Mouse (Mus musculus): ENCODE data around the gene Efcab11. TPM values are rescaled to one million over a fixed set of nuclear protein-coding genes. Genes with fewer than 3 reads are reported as not detected.

Gene Efcab11
- total RNA-seq (2012; rRNA removed) (6.6 and 7.9 TPM in 2 replicates), total RNA-seq (2014; rRNA removed) (11.1 and 12.2 TPM in 2 replicates), polyA plus RNA-seq (2012; ENCODE audit: insufficient read length, low read depth) (6.6 and 8.0 TPM in 2 replicates)

DNA sequence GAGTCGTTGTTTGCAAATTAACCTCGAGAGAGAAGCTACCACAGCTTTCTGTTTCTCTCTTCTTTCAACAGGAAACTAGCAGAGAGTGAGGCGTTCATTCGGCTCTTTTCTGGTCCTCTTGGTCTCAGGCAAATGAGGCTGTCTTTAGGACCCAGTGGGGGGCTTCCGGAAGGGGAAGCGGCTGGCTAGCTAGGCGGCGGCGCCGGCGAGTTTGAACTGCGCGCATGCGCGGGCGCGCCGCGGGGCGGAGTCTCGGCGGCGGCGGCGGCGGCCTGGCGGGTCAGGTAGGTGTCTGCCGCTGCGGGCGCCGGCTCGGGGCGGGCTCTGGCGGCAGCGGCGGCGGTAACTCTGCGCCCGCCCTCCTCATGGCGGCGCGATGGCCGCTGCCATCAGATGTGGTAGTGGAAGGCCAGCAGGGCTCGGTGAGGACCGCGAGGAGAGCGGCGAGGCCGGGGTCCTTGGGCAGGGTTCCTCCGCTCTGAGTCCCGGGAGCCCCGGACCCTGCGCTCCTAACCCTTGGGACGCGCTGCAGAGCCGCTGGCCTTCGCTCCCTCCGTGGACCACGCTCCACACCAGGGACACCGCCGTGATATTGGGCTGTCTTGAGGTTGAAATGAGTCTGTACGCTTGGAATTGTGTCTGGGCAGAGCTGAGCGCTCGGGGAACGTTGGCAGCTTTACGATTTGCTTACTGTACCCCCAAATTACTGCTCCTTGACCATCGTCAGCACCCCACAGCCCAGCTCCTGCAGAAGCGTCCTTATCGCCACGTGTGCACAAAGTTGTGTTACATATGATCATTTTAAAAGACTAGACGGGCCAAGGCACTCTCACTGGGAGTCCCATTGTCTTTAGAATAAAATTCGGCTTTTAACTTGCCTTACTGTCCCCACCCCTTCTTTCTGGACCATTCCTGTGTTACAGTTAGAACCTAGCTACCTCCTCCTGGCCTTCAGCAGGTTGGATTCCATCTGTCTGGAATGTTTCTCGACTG, at the start of gene Efcab11, which contains the start of gene Tdp1:
TSS of gene Efcab11 (minus strand) at position 171 of the 993 bp plus-strand sequence.
TSS of gene Tdp1 (plus strand) at position 249 of the 993 bp plus-strand sequence.
- peak within 1 kb of the TSS; percentile 79 for H3K27ac ChIP-seq (ENCODE audit: insufficient read depth, low read depth)
- dilution Hi-C loops (cut with MboI; ENCODE audit: extremely low pct_ligation_motif_present, extremely low pct_unique_long_range_greater_than_20kb, low sequenced_read_pairs), result no loop called here
- TF ChIP-seq CTCF (conservative IDR thresholded peaks at IDR 0.05 in 1 of 2, IDR thresholded peaks at IDR 0.05 in 1 of 2; ENCODE audit: low read depth in 2 of 2, low read length in 2 of 2), result no peak; a peak in 1 of 4 replicates
- peak; percentile 84; the same call in 1 of the 2 replicates for TF ChIP-seq ZMIZ1 (IDR thresholded peaks at IDR 0.05; ENCODE audit: low read depth, low read length)
- peak; percentile 21; the same call in 1 of the 2 replicates for TF ChIP-seq IRF4 (IDR thresholded peaks at IDR 0.05; ENCODE audit: low read depth, low read length)
- TF ChIP-seq ZKSCAN1 (IDR thresholded peaks at IDR 0.05; ENCODE audit: borderline replicate concordance, low read depth, low read length), result no peak
- no peak for TF ChIP-seq PAX5 (IDR thresholded peaks at IDR 0.05; ENCODE audit: low read length)
- TF ChIP-seq ETS1 (conservative IDR thresholded peaks at IDR 0.05; ENCODE audit: low read depth, low read length), result no peak
- no peak for TF ChIP-seq ZNF384 (IDR thresholded peaks at IDR 0.05; ENCODE audit: low read depth, low read length)
- TF ChIP-seq MAFK (IDR thresholded peaks at IDR 0.05; ENCODE audit: insufficient replicate concordance, low read length), result no peak
- TF ChIP-seq JUND (conservative IDR thresholded peaks at IDR 0.05; ENCODE audit: low read depth, low read length), result no peak
- TF ChIP-seq MAZ (IDR thresholded peaks at IDR 0.05; ENCODE audit: low read depth, low read length), result peak; percentile 52
- TF ChIP-seq CHD2 (IDR thresholded peaks at IDR 0.05; ENCODE audit: low read length), result no peak; the same call in 1 of the 2 replicates
- TF ChIP-seq ELF1 (IDR thresholded peaks at IDR 0.05; ENCODE audit: low read depth, low read length), result peak; percentile 96
- no peak for TF ChIP-seq ZC3H11A (IDR thresholded peaks at IDR 0.05; ENCODE audit: low read depth, low read length)
- TF ChIP-seq MEF2A (IDR thresholded peaks at IDR 0.05; ENCODE audit: borderline replicate concordance, low read depth, low read length), result peak; percentile 65
- no peak for TF ChIP-seq CHD1 (IDR thresholded peaks at IDR 0.05; ENCODE audit: low read depth, low read length)
- TF ChIP-seq POLR2AphosphoS2 (IDR thresholded peaks at IDR 0.05; ENCODE audit: low read depth, low read length), result no peak
- no peak for TF ChIP-seq GABPA (IDR thresholded peaks at IDR 0.05; ENCODE audit: insufficient replicate concordance, low read depth, low read length)
- TF ChIP-seq MAX (IDR thresholded peaks at IDR 0.05; ENCODE audit: low read length), result peak; percentile 12; the same call in 1 of the 2 replicates
- peak; percentile 72 for TF ChIP-seq HCFC1 (IDR thresholded peaks at IDR 0.05; ENCODE audit: low read depth, low read length)
- TF ChIP-seq TBP (conservative IDR thresholded peaks at IDR 0.05; ENCODE audit: low read depth, low read length), result peak; percentile 88
- TF ChIP-seq USF2 (conservative IDR thresholded peaks at IDR 0.05; ENCODE audit: low read depth, low read length), result no peak
- peak; percentile 84; the same call in 1 of the 2 replicates for TF ChIP-seq SIN3A (IDR thresholded peaks at IDR 0.05; ENCODE audit: low read length)
- peak; percentile 30; the same call in 1 of the 2 replicates for TF ChIP-seq EP300 (IDR thresholded peaks at IDR 0.05; ENCODE audit: low read length)
- peak; percentile 60 for TF ChIP-seq MXI1 (IDR thresholded peaks at IDR 0.05; ENCODE audit: low read depth, low read length)
- peak; percentile 89 for TF ChIP-seq POLR2A (IDR thresholded peaks at IDR 0.05; ENCODE audit: low read depth, low read length)
- peak; percentile 93 for TF ChIP-seq TCF12 (IDR thresholded peaks at IDR 0.05; ENCODE audit: low read depth, low read length)
- TF ChIP-seq NRF1 (IDR thresholded peaks at IDR 0.05; ENCODE audit: low read depth, low read length), result peak; percentile 98
- TF ChIP-seq USF1 (IDR thresholded peaks at IDR 0.05; ENCODE audit: low read depth, low read length), result no peak
- TF ChIP-seq E2F4 (IDR thresholded peaks at IDR 0.05; ENCODE audit: insufficient replicate concordance, low read depth, low read length), result no peak
- peak; percentile 86 for TF ChIP-seq UBTF (IDR thresholded peaks at IDR 0.05; ENCODE audit: low read depth, low read length)
- TF ChIP-seq NELFE (IDR thresholded peaks at IDR 0.05; ENCODE audit: low read depth, low read length), result peak; percentile 87
- TF ChIP-seq JUN (IDR thresholded peaks at IDR 0.05; ENCODE audit: insufficient read depth, low read depth, low read length), result no peak
- no peak for TF ChIP-seq RCOR1 (conservative IDR thresholded peaks at IDR 0.05; ENCODE audit: low read depth, low read length)
- no peak for TF ChIP-seq BHLHE40 (IDR thresholded peaks at IDR 0.05; ENCODE audit: low read depth, low read length)
- TF ChIP-seq KAT2A (IDR thresholded peaks at IDR 0.05; ENCODE audit: insufficient replicate concordance, low read length), result peak; percentile 58; the same call in 1 of the 2 replicates
- TF ChIP-seq SMC3 (IDR thresholded peaks at IDR 0.05; ENCODE audit: low read depth, low read length), result no peak
- peak; percentile 66 for TF ChIP-seq MYC (IDR thresholded peaks at IDR 0.05; ENCODE audit: low read depth, low read length)

More for the DNA sequence above, at the start of gene Efcab11, which contains the start of gene Tdp1:
- H3K79me2 ChIP-seq (replicated peaks; ENCODE audit: control insufficient read depth, extremely low read depth, insufficient read depth, poor library complexity, severe bottlenecking), result peaks cover 6% of the 10 kb centered on the region
- DNase-seq (ENCODE audit: extremely low read depth), result peak; percentile 93
- in situ Hi-C loops (cut with MboI; ENCODE audit: low pct_ligation_motif_present, low pct_unique_long_range_greater_than_20kb, low sequenced_read_pairs), result loop anchor here (25.0 kb wide), 1 partner anchor 797 kb away; no protein-coding TSS in a partner anchor
- H3K36me3 ChIP-seq (replicated peaks in 1 of 2; ENCODE audit: control insufficient read depth in 1 of 2, insufficient read depth in 1 of 2, low read length in 1 of 2), result peaks cover 0 to 23% of the 10 kb centered on the region in 2 experiments
- H3K9me3 ChIP-seq (replicated peaks; ENCODE audit: low read length), result no peaks in the 10 kb centered on the region
- H3K4me2 ChIP-seq (ENCODE audit: insufficient read depth, low read depth, poor library complexity, severe bottlenecking), result peak within 1 kb of the TSS; percentile 93
- H3K27me3 ChIP-seq (replicated peaks), result no peaks in the 10 kb centered on the region
- peak within 1 kb of the TSS; percentile 96 for H3K9ac ChIP-seq (ENCODE audit: insufficient read depth, low read depth)
- H3K4me3 ChIP-seq (replicated peaks in 1 of 3; ENCODE audit: low read depth in 2 of 3, low read length in 2 of 3, poor library complexity in 1 of 3), result peak within 1 kb of the TSS; percentile 88 to 100 (median 98)
- peaks cover 12 to 39% of the 10 kb centered on the region in 2 experiments for H3K4me1 ChIP-seq (ENCODE audit: control insufficient read depth in 1 of 2, insufficient read depth in 2 of 2)
